Mouse (Mus musculus) intestine, embryonic 15.5 days (tissue): ENCODE measurements around the gene Usp49. TPM values are rescaled to one million over a fixed set of nuclear protein-coding genes. Genes with fewer than 3 reads are reported as not detected.
"Not testable (repeated sequence)": the region's sequence is repeated elsewhere in the genome, so short reads cannot be mapped to it uniquely, and the experiment has no call there.

Source experiments
- ATAC-seq: fragments of 200-750 bp; cut with Nextera tagmentation; 2 replicates; pipeline ENCODE4 v1.8.0; 2017; ENCODE audit warnings: moderate TSS enrichment, moderate library complexity
- H3K27ac ChIP-seq: fragments of 300-500 bp; sonication (generic); 2 replicates; pipeline ENCODE4 v1.5.1; 2015; ENCODE audit warnings: mild to moderate bottlenecking, inconsistent platforms
- H3K27me3 ChIP-seq: fragments of 300-500 bp; sonication (generic); replicated peaks from 2 replicates; pipeline ENCODE4 v1.6.1; 2015; ENCODE audit warnings: inconsistent platforms
- H3K36me3 ChIP-seq: fragments of 300-500 bp; sonication (generic); 2 replicates; pipeline ENCODE4 v1.6.1; 2015; ENCODE audit warnings: inconsistent platforms
- H3K4me1 ChIP-seq: fragments of 300-500 bp; sonication (generic); replicated peaks from 2 replicates; pipeline ENCODE4 v1.6.1; 2015; ENCODE audit warnings: inconsistent platforms
- H3K4me2 ChIP-seq: fragments of 300-500 bp; sonication (generic); replicated peaks from 2 replicates; pipeline ENCODE4 v1.6.1; 2015; ENCODE audit warnings: mild to moderate bottlenecking, inconsistent platforms
- H3K4me3 ChIP-seq: fragments of 300-500 bp; sonication (generic); replicated peaks from 2 replicates; pipeline ENCODE4 v1.5.1; 2015; ENCODE audit warnings: inconsistent platforms
- H3K9ac ChIP-seq: fragments of 300-500 bp; sonication (generic); 2 replicates; pipeline ENCODE4 v1.6.1; 2015; ENCODE audit warnings: inconsistent platforms
- H3K9me3 ChIP-seq: fragments of 300-500 bp; sonication (generic); 2 replicates; pipeline ENCODE4 v1.6.1; 2016; ENCODE audit warnings: inconsistent platforms
- WGBS: fragments of 180-500 bp; shearing (Covaris S2); methylation state at CpG from one replicate; pipeline ENCODE4 v1.1.7; 2015; 5-methylcytosine and 5-hydroxymethylcytosine counted together
- polyA plus RNA-seq: library from polyadenylated mRNA; unstranded; fragments of >200 nt; fragmentation: Nextera tagmentation; extraction: Ambion mirVana; gene quantifications from 2 replicates; pipeline ENCODE4 v1.2.1, GENCODE M21; 2015

The Usp49 gene
- polyA plus RNA-seq, 1 experiment from 2014 or later, result 5.9 TPM

- Histone ChIP-seq H3K27me3 (no peaks in the 10 kb centered on the region), H3K4me1 (peaks cover 16% of the 10 kb centered on the region), H3K4me3 (no peak overlapping the region), H3K9me3 (no peaks in the 10 kb centered on the region), H3K36me3 (peaks cover 14% of the 10 kb centered on the region), H3K27ac (no peak overlapping the region), H3K9ac (no peak overlapping the region), H3K4me2 (no peak overlapping the region)
- 83% methylated on average over 1 of the region's 1 CpGs for WGBS
- ATAC-seq, result no peak
Measured at GRCm38 (mm10) chr17:47614018-47614417, 16.5 kb upstream of the Usp49 start.

- Histone ChIP-seq H3K9me3 (no peaks in the 10 kb centered on the region), H3K4me2 (no peak overlapping the region), H3K36me3 (peaks cover 20% of the 10 kb centered on the region), H3K4me1 (peaks cover 11% of the 10 kb centered on the region), H3K4me3 (no peak overlapping the region), H3K27ac (no peak overlapping the region), H3K27me3 (no peaks in the 10 kb centered on the region), H3K9ac (no peak overlapping the region)
- 94% methylated on average over 8 of the region's 8 CpGs for WGBS
- ATAC-seq, result no peak
Measured at GRCm38 (mm10) chr17:47616119-47616518, 14.4 kb upstream of the Usp49 start.

GRCm38 (mm10) chr17:47616652-47617051, 13.8 kb upstream of the Usp49 start:
- Histone ChIP-seq H3K9me3 (no peaks in the 10 kb centered on the region), H3K9ac (no peak overlapping the region), H3K27me3 (no peaks in the 10 kb centered on the region), H3K27ac (no peak overlapping the region), H3K4me2 (no peak overlapping the region), H3K36me3 (peaks cover 20% of the 10 kb centered on the region), H3K4me1 (peaks cover 11% of the 10 kb centered on the region), H3K4me3 (no peak overlapping the region)
- WGBS, result 90% methylated on average over 4 of the region's 4 CpGs
- ATAC-seq, result no peak

- Histone ChIP-seq H3K4me3 (no peak overlapping the region), H3K9me3 (no peaks in the 10 kb centered on the region), H3K27me3 (no peaks in the 10 kb centered on the region), H3K27ac (no peak overlapping the region), H3K4me2 (no peak overlapping the region), H3K9ac (no peak overlapping the region), H3K4me1 (peaks cover 3% of the 10 kb centered on the region), H3K36me3 (peaks cover 30% of the 10 kb centered on the region)
- peak; percentile 45; the same call in 1 of the 2 replicates for ATAC-seq
- WGBS, result 90% methylated on average over 9 of the region's 9 CpGs
Measured at GRCm38 (mm10) chr17:47617605-47618307, 12.7 kb upstream of the Usp49 start.

GRCm38 (mm10) chr17:47618556-47619311, 11.8 kb upstream of the Usp49 start:
- Histone ChIP-seq H3K27ac (no peak overlapping the region), H3K9ac (no peak overlapping the region), H3K4me3 (no peak overlapping the region), H3K36me3 (peaks cover 40% of the 10 kb centered on the region), H3K9me3 (no peaks in the 10 kb centered on the region), H3K27me3 (no peaks in the 10 kb centered on the region), H3K4me1 (no peaks in the 10 kb centered on the region), H3K4me2 (no peak overlapping the region)
- 82% methylated on average over 13 of the region's 13 CpGs for WGBS
- no peak for ATAC-seq

- Histone ChIP-seq H3K9ac (no peak overlapping the region), H3K36me3 (peaks cover 44% of the 10 kb centered on the region), H3K27me3 (no peaks in the 10 kb centered on the region), H3K9me3 (no peaks in the 10 kb centered on the region), H3K4me3 (no peak overlapping the region), H3K4me1 (no peaks in the 10 kb centered on the region; the same call in 1 of the 2 replicates), H3K27ac (no peak overlapping the region), H3K4me2 (no peak overlapping the region)
- no peak for ATAC-seq
- WGBS, result 93% methylated on average over 14 of the region's 14 CpGs
Measured at GRCm38 (mm10) chr17:47622912-47623554, 7.5 kb upstream of the Usp49 start.

- not testable (repeated sequence) for H3K4me1 ChIP-seq, H3K9me3 ChIP-seq, H3K4me3 ChIP-seq, H3K4me2 ChIP-seq, H3K27me3 ChIP-seq, ATAC-seq, H3K9ac ChIP-seq, H3K27ac ChIP-seq
- peaks cover 39% of the 10 kb centered on the region for H3K36me3 ChIP-seq
- 97% methylated on average over 5 of the region's 5 CpGs for WGBS
Measured at GRCm38 (mm10) chr17:47624572-47624971, 5.9 kb upstream of the Usp49 start.

- no peak for ATAC-seq
- H3K9me3 ChIP-seq, result no peaks in the 10 kb centered on the region
- H3K9ac ChIP-seq, result no peak overlapping the region
- WGBS, result 96% methylated on average over 2 of the region's 2 CpGs
- no peak overlapping the region for H3K4me2 ChIP-seq
- H3K27me3 ChIP-seq, result no peaks in the 10 kb centered on the region
- no peak overlapping the region for H3K4me3 ChIP-seq
- H3K36me3 ChIP-seq, result peaks cover 36% of the 10 kb centered on the region
- H3K27ac ChIP-seq, result no peak overlapping the region
- H3K4me1 ChIP-seq, result no peaks in the 10 kb centered on the region; the same call in 1 of the 2 replicates
Measured at GRCm38 (mm10) chr17:47625088-47625487, 5.4 kb upstream of the Usp49 start.

- no peak overlapping the region for H3K4me2 ChIP-seq
- H3K9me3 ChIP-seq, result no peaks in the 10 kb centered on the region
- no peaks in the 10 kb centered on the region for H3K27me3 ChIP-seq
- H3K4me3 ChIP-seq, result no peak overlapping the region
- H3K27ac ChIP-seq, result no peak overlapping the region
- WGBS, result 85% methylated on average over 5 of the region's 5 CpGs
- peaks cover 33% of the 10 kb centered on the region for H3K36me3 ChIP-seq
- peaks cover 5% of the 10 kb centered on the region for H3K4me1 ChIP-seq
- no peak for ATAC-seq
- no peak overlapping the region for H3K9ac ChIP-seq
Measured at GRCm38 (mm10) chr17:47626031-47626430, 4.5 kb upstream of the Usp49 start.

GRCm38 (mm10) chr17:47627791-47628190, 2.7 kb upstream of the Usp49 start:
- Histone ChIP-seq H3K4me3 (0 out of 2 replicates have a peak overlapping the region, but pooled peaks have one; percentile 80), H3K4me2 (peak overlapping the region; percentile 97), H3K27me3 (no peaks in the 10 kb centered on the region), H3K9ac (no peak overlapping the region), H3K27ac (no peak overlapping the region), H3K9me3 (no peaks in the 10 kb centered on the region), H3K36me3 (peaks cover 23% of the 10 kb centered on the region), H3K4me1 (peaks cover 9% of the 10 kb centered on the region)
- 75% methylated on average over 2 of the region's 2 CpGs for WGBS
- no peak for ATAC-seq

- Histone ChIP-seq H3K9me3 (no peaks in the 10 kb centered on the region), H3K4me2 (peak overlapping the region; percentile 97), H3K27me3 (no peaks in the 10 kb centered on the region), H3K9ac (peak overlapping the region; percentile 76), H3K4me1 (peaks cover 9% of the 10 kb centered on the region), H3K4me3 (peak overlapping the region; percentile 80), H3K27ac (peak overlapping the region; percentile 95), H3K36me3 (peaks cover 10% of the 10 kb centered on the region)
- ATAC-seq, result peak; percentile 93
- under 1% methylated on average over 62 of the region's 63 CpGs for WGBS
Measured at GRCm38 (mm10) chr17:47628851-47629676, 1.4 kb upstream of the Usp49 start.
